Mouse (Mus musculus) hindbrain, postnatal 0 days (tissue): ENCODE measurements around the gene Gramd1a. TPM values are rescaled to one million over a fixed set of nuclear protein-coding genes. Genes with fewer than 3 reads are reported as not detected.
A peak's percentile ranks its signal among the peaks of the same experiment; 100 is the strongest.

Experiments used
- ATAC-seq: fragments of 200-750 bp; cut with Nextera tagmentation; 2 replicates; pipeline ENCODE4 v1.8.0; 2017; ENCODE audit warnings: mild to moderate bottlenecking, moderate TSS enrichment, moderate library complexity
- DNase-seq: peaks from one replicate; pipeline ENCODE4 v3.0.0-alpha.2; 2015; ENCODE audit warnings: low spot score
- H3K27ac ChIP-seq: fragments of 300-500 bp; sonication (generic); 2 replicates; pipeline ENCODE4 v1.5.1; 2014; ENCODE audit warnings: mild to moderate bottlenecking
- H3K27me3 ChIP-seq: fragments of 300-500 bp; sonication (generic); 2 replicates; pipeline ENCODE4 v1.6.1; 2014; ENCODE audit warnings: low read length, mixed read lengths; ENCODE audit not compliant: insufficient read depth
- H3K36me3 ChIP-seq: fragments of 300-500 bp; sonication (generic); 2 replicates; pipeline ENCODE4 v1.6.1; 2014; ENCODE audit warnings: low read length, mixed read lengths; ENCODE audit not compliant: insufficient read depth
- H3K4me1 ChIP-seq: fragments of 300-500 bp; sonication (generic); 2 replicates; pipeline ENCODE4 v1.6.1; 2014; ENCODE audit warnings: antibody characterized with exemption, low read length, mixed read lengths; ENCODE audit not compliant: insufficient read depth
- H3K4me2 ChIP-seq: fragments of 300-500 bp; sonication (generic); 2 replicates; pipeline ENCODE4 v1.6.1; 2014; ENCODE audit warnings: low read depth, mild to moderate bottlenecking, low read length, moderate library complexity, mixed read lengths
- H3K4me3 ChIP-seq: fragments of 300-500 bp; sonication (generic); 2 replicates; pipeline ENCODE4 v1.5.1; 2014; ENCODE audit warnings: low read length
- H3K9ac ChIP-seq: fragments of 300-500 bp; sonication (generic); replicated peaks from 2 replicates; pipeline ENCODE4 v1.6.1; 2014; ENCODE audit warnings: mild to moderate bottlenecking, low read length, moderate library complexity, mixed read lengths
- H3K9me3 ChIP-seq: fragments of 300-500 bp; sonication (generic); 2 replicates; pipeline ENCODE4 v1.6.1; 2016; ENCODE audit warnings: low read length, mixed read lengths
- CTCF ChIP-seq: IDR thresholded peaks from 2 replicates; pipeline ENCODE4 v1.5.1; 2016; ENCODE audit warnings: antibody characterized with exemption, control low read depth, low read depth
- WGBS: fragments of 180-500 bp; shearing (Covaris S2); extraction: QIAGEN DNeasy Blood & Tissue Kit; methylation state at CpG from one replicate; pipeline ENCODE4 v1.1.7; 2014; 5-methylcytosine and 5-hydroxymethylcytosine counted together
- polyA plus RNA-seq: library from polyadenylated mRNA; unstranded; fragments of >200 nt; fragmentation: Nextera tagmentation; extraction: Ambion mirVana; gene quantifications from 2 replicates; pipeline ENCODE4 v1.2.1, GENCODE M21; 2015
- total RNA-seq: library from RNA; depleted of rRNA; stranded (reverse); fragments of >200 nt; gene quantifications from 2 replicates; pipeline ENCODE4 v1.2.3, GENCODE M21; 2014

The Gramd1a gene
- total and polyA plus RNA-seq, 2 experiments from 2014 or later = 143 to 256 TPM

GRCm38 (mm10) chr7:31109091-31109490 lies 46.6 kb downstream of the Gramd1a start:
- TF ChIP-seq CTCF = no peak
- H3K9ac ChIP-seq = no peak overlapping the region
- H3K36me3 ChIP-seq = no peaks in the 10 kb centered on the region
- H3K9me3 ChIP-seq = no peaks in the 10 kb centered on the region
- no peak overlapping the region for H3K4me3 ChIP-seq
- DNase-seq (no peak), ATAC-seq (no peak)
- H3K4me2 ChIP-seq = no peak overlapping the region
- no peaks in the 10 kb centered on the region for H3K4me1 ChIP-seq
- H3K27ac ChIP-seq = no peak overlapping the region
- WGBS = 33% methylated on average over 6 of the region's 7 CpGs
- H3K27me3 ChIP-seq = no peaks in the 10 kb centered on the region

GRCm38 (mm10) chr7:31107781-31108180 lies 47.9 kb downstream of the Gramd1a start:
- H3K4me2 ChIP-seq = no peak overlapping the region
- DNase-seq (no peak), ATAC-seq (no peak)
- no peak overlapping the region for H3K9ac ChIP-seq
- H3K4me3 ChIP-seq = no peak overlapping the region
- H3K9me3 ChIP-seq = no peaks in the 10 kb centered on the region
- H3K36me3 ChIP-seq = no peaks in the 10 kb centered on the region
- TF ChIP-seq CTCF = no peak
- H3K27ac ChIP-seq = no peak overlapping the region
- H3K27me3 ChIP-seq = no peaks in the 10 kb centered on the region
- H3K4me1 ChIP-seq = no peaks in the 10 kb centered on the region
- WGBS = 90% methylated on average over 11 of the region's 11 CpGs

GRCm38 (mm10) chr7:31106166-31106565 lies 49.5 kb downstream of the Gramd1a start:
- no peak for TF ChIP-seq CTCF
- Histone ChIP-seq H3K9me3 (no peaks in the 10 kb centered on the region), H3K9ac (no peak overlapping the region), H3K4me1 (no peaks in the 10 kb centered on the region), H3K4me2 (no peak overlapping the region), H3K27ac (no peak overlapping the region), H3K27me3 (no peaks in the 10 kb centered on the region), H3K4me3 (no peak overlapping the region), H3K36me3 (no peaks in the 10 kb centered on the region)
- WGBS = 51% methylated on average over 3 of the region's 3 CpGs
- DNase-seq (no peak), ATAC-seq (no peak)

GRCm38 (mm10) chr7:31105061-31105768 lies 50.5 kb downstream of the Gramd1a start:
- no peaks in the 10 kb centered on the region for H3K4me1 ChIP-seq
- ATAC-seq (no peak), DNase-seq (no peak)
- no peak overlapping the region for H3K9ac ChIP-seq
- 65% methylated on average over 15 of the region's 15 CpGs for WGBS
- no peak overlapping the region for H3K4me3 ChIP-seq
- H3K27ac ChIP-seq = no peak overlapping the region
- H3K9me3 ChIP-seq = no peaks in the 10 kb centered on the region
- H3K4me2 ChIP-seq = no peak overlapping the region
- H3K36me3 ChIP-seq = no peaks in the 10 kb centered on the region
- no peaks in the 10 kb centered on the region for H3K27me3 ChIP-seq
- TF ChIP-seq CTCF = peak; percentile 59

- no peak for ATAC-seq
- H3K4me2 ChIP-seq = no peak overlapping the region
- H3K27ac ChIP-seq = no peak overlapping the region
- no peaks in the 10 kb centered on the region for H3K36me3 ChIP-seq
- no peaks in the 10 kb centered on the region for H3K27me3 ChIP-seq
- H3K9ac ChIP-seq = no peak overlapping the region
- WGBS = 77% methylated on average over 14 of the region's 14 CpGs
- no peak for DNase-seq
- TF ChIP-seq CTCF = no peak
- no peak overlapping the region for H3K4me3 ChIP-seq
- no peaks in the 10 kb centered on the region for H3K4me1 ChIP-seq
- H3K9me3 ChIP-seq = no peaks in the 10 kb centered on the region
Measured at GRCm38 (mm10) chr7:31100786-31101185, 54.9 kb downstream of the Gramd1a start.

GRCm38 (mm10) chr7:31099612-31099982 lies 56.1 kb downstream of the Gramd1a start:
- no peak for DNase-seq
- TF ChIP-seq CTCF = peak; percentile 18
- H3K27ac ChIP-seq = no peak overlapping the region
- no peak for ATAC-seq
- 84% methylated on average over 6 of the region's 6 CpGs for WGBS
- no peak overlapping the region for H3K4me2 ChIP-seq
- H3K27me3 ChIP-seq = no peaks in the 10 kb centered on the region
- H3K4me1 ChIP-seq = no peaks in the 10 kb centered on the region
- no peak overlapping the region for H3K4me3 ChIP-seq
- no peaks in the 10 kb centered on the region for H3K9me3 ChIP-seq
- no peak overlapping the region for H3K9ac ChIP-seq
- no peaks in the 10 kb centered on the region for H3K36me3 ChIP-seq
